Mouse (Mus musculus): Measurements from ENCODE around the gene Prmt1. TPM values are rescaled to one million over a fixed set of nuclear protein-coding genes. Genes with fewer than 3 reads are reported as not detected.
A peak's percentile ranks its signal among the peaks of the same experiment; 100 is the strongest.

Prmt1 gene
- polyA plus RNA-seq, 1 experiment from 2014 or later = 301 TPM

- Histone ChIP-seq H3K4me1 (replicated peaks; ENCODE audit: control insufficient read depth, insufficient read depth, low read length) (no peaks in the 10 kb centered on the region), H3K36me3 (ENCODE audit: control insufficient read depth, insufficient read depth, low read length) (no peaks in the 10 kb centered on the region), H3K9ac (ENCODE audit: low read length) (no peak within 1 kb of the TSS), H3K4me3 (ENCODE audit: low read depth, low read length) (no peak within 1 kb of the TSS), H3K27ac (ENCODE audit: low read depth, low read length) (no peak within 1 kb of the TSS), H3K9me3 (ENCODE audit: control insufficient read depth, low read length) (no peaks in the 10 kb centered on the region), H3K27me3 (ENCODE audit: control insufficient read depth, insufficient read depth, low read length) (no peaks in the 10 kb centered on the region), H3K4me2 (ENCODE audit: low read depth, low read length, severe bottlenecking) (no peak within 1 kb of the TSS)
- DNase-seq (ENCODE audit: low spot score) (no peak), ATAC-seq (replicated peaks; ENCODE audit: low FRiP score) (no peak)
- WGBS = 74% methylated on average over 7 of the region's 7 CpGs
Observed at GRCm38 (mm10) chr7:44942904-44943303, 43.5 kb downstream of the Prmt1 start, which contains the start of gene Tsks. Gene Tsks (plus strand): TSS chr7:44943204.

GRCm38 (mm10) chr7:44938680-44939079, 47.7 kb downstream of the Prmt1 start:
- Histone ChIP-seq H3K9ac (ENCODE audit: low read length) (no peak overlapping the region), H3K4me2 (ENCODE audit: low read depth, low read length, severe bottlenecking) (no peak overlapping the region), H3K4me3 (ENCODE audit: low read depth, low read length) (no peak overlapping the region), H3K4me1 (replicated peaks; ENCODE audit: control insufficient read depth, insufficient read depth, low read length) (no peaks in the 10 kb centered on the region), H3K27ac (ENCODE audit: low read depth, low read length) (no peak overlapping the region), H3K9me3 (ENCODE audit: control insufficient read depth, low read length) (no peaks in the 10 kb centered on the region), H3K27me3 (ENCODE audit: control insufficient read depth, insufficient read depth, low read length) (no peaks in the 10 kb centered on the region), H3K36me3 (ENCODE audit: control insufficient read depth, insufficient read depth, low read length) (no peaks in the 10 kb centered on the region)
- WGBS = 97% methylated on average over 4 of the region's 4 CpGs
- no peak for ATAC-seq (replicated peaks; ENCODE audit: low FRiP score)
- no peak for DNase-seq (ENCODE audit: low spot score)

- ATAC-seq (replicated peaks; ENCODE audit: low FRiP score) (peak; percentile 99), DNase-seq (ENCODE audit: low spot score) (peak; percentile 100)
- H3K27me3 ChIP-seq (ENCODE audit: control insufficient read depth, insufficient read depth, low read length) = no peaks in the 10 kb centered on the region
- H3K4me3 ChIP-seq (ENCODE audit: low read depth, low read length) = peak within 1 kb of the TSS; percentile 97
- H3K4me2 ChIP-seq (ENCODE audit: low read depth, low read length, severe bottlenecking) = peak within 1 kb of the TSS; percentile 67
- no peaks in the 10 kb centered on the region; the same call in 1 of the 2 replicates for H3K36me3 ChIP-seq (ENCODE audit: control insufficient read depth, insufficient read depth, low read length)
- peak within 1 kb of the TSS; percentile 91 for H3K9ac ChIP-seq (ENCODE audit: low read length)
- peak within 1 kb of the TSS; percentile 90 for H3K27ac ChIP-seq (ENCODE audit: low read depth, low read length)
- WGBS = under 1% methylated on average over 83 of the region's 84 CpGs
- peaks cover 12% of the 10 kb centered on the region for H3K4me1 ChIP-seq (replicated peaks; ENCODE audit: control insufficient read depth, insufficient read depth, low read length)
- H3K9me3 ChIP-seq (ENCODE audit: control insufficient read depth, low read length) = no peaks in the 10 kb centered on the region
Observed at GRCm38 (mm10) chr7:44929204-44930151, 56.9 kb downstream of the Prmt1 start, which contains the start of gene Ap2a1. Gene Ap2a1 (minus strand): TSS chr7:44929496.

GRCm38 (mm10) chr7:44928570-44928969, 57.8 kb downstream of the Prmt1 start:
- ATAC-seq (replicated peaks; ENCODE audit: low FRiP score) = no peak
- WGBS = 0% methylated on average over 1 of the region's 1 CpGs
- no peaks in the 10 kb centered on the region; the same call in 1 of the 2 replicates for H3K36me3 ChIP-seq (ENCODE audit: control insufficient read depth, insufficient read depth, low read length)
- peak overlapping the region; percentile 97 for H3K4me3 ChIP-seq (ENCODE audit: low read depth, low read length)
- peak overlapping the region; percentile 62 for H3K4me2 ChIP-seq (ENCODE audit: low read depth, low read length, severe bottlenecking)
- DNase-seq (ENCODE audit: low spot score) = no peak
- no peaks in the 10 kb centered on the region for H3K27me3 ChIP-seq (ENCODE audit: control insufficient read depth, insufficient read depth, low read length)
- peaks cover 12% of the 10 kb centered on the region for H3K4me1 ChIP-seq (replicated peaks; ENCODE audit: control insufficient read depth, insufficient read depth, low read length)
- H3K9me3 ChIP-seq (ENCODE audit: control insufficient read depth, low read length) = no peaks in the 10 kb centered on the region
- peak overlapping the region; percentile 91 for H3K9ac ChIP-seq (ENCODE audit: low read length)
- H3K27ac ChIP-seq (ENCODE audit: low read depth, low read length) = no peak overlapping the region

Small RNAs within 50 kb of the gene (microRNA-seq; reads per million reads assigned to microRNA genes)
- not detected for gene Mir7054 (ENCODE audit: insufficient number of aligned reads)

Other genes with a start within 250 kb of the Prmt1 start
- 41.7 and 42.2 TPM in 2 replicates for gene Vrk3, start 238.2 kb downstream of the Prmt1 start, polyA plus RNA-seq (2014; fragmentation: Nextera tagmentation; extraction: Ambion mirVana)
- gene Zfp473, start 235.5 kb downstream of the Prmt1 start, polyA plus RNA-seq (2014; fragmentation: Nextera tagmentation; extraction: Ambion mirVana) = 3.9 and 4.4 TPM in 2 replicates
- 73.5 and 86.5 TPM in 2 replicates for gene Nup62, start 170.5 kb downstream of the Prmt1 start, polyA plus RNA-seq (2014; fragmentation: Nextera tagmentation; extraction: Ambion mirVana)
- gene Il4i1, start 170.2 kb downstream of the Prmt1 start, polyA plus RNA-seq (2014; fragmentation: Nextera tagmentation; extraction: Ambion mirVana) = 1.1 and 1.4 TPM in 2 replicates
- gene Atf5, start 169.9 kb downstream of the Prmt1 start, polyA plus RNA-seq (2014; fragmentation: Nextera tagmentation; extraction: Ambion mirVana) = 3.2 and 3.4 TPM in 2 replicates
- gene Akt1s1, start 137.6 kb downstream of the Prmt1 start, polyA plus RNA-seq (2014; fragmentation: Nextera tagmentation; extraction: Ambion mirVana) = 79.9 and 83.0 TPM in 2 replicates
- gene Tbc1d17, start 137.5 kb downstream of the Prmt1 start, polyA plus RNA-seq (2014; fragmentation: Nextera tagmentation; extraction: Ambion mirVana) = 67.6 and 69.9 TPM in 2 replicates
- gene Pnkp, start 129.4 kb downstream of the Prmt1 start, polyA plus RNA-seq (2014; fragmentation: Nextera tagmentation; extraction: Ambion mirVana) = 31.6 and 32.1 TPM in 2 replicates
- gene Ptov1, start 116.8 kb downstream of the Prmt1 start, polyA plus RNA-seq (2014; fragmentation: Nextera tagmentation; extraction: Ambion mirVana) = 454 and 526 TPM in 2 replicates
- 135 and 139 TPM in 2 replicates for gene Med25, start 93.9 kb downstream of the Prmt1 start, polyA plus RNA-seq (2014; fragmentation: Nextera tagmentation; extraction: Ambion mirVana)
- gene Fuz, start 90.5 kb downstream of the Prmt1 start, polyA plus RNA-seq (2014; fragmentation: Nextera tagmentation; extraction: Ambion mirVana) = 32.9 TPM in 2 replicates
- 88.8 and 93.4 TPM in 2 replicates for gene Ap2a1, start 57.1 kb downstream of the Prmt1 start, polyA plus RNA-seq (2014; fragmentation: Nextera tagmentation; extraction: Ambion mirVana)
- gene Tsks, start 43.4 kb downstream of the Prmt1 start, polyA plus RNA-seq (2014; fragmentation: Nextera tagmentation; extraction: Ambion mirVana) = 0.23 TPM in 1 of 2 replicates, not detected in the other
- 26.3 and 27.2 TPM in 2 replicates for gene Cpt1c, start 11.7 kb downstream of the Prmt1 start, polyA plus RNA-seq (2014; fragmentation: Nextera tagmentation; extraction: Ambion mirVana)
- gene Irf3, start 11.1 kb upstream of the Prmt1 start, polyA plus RNA-seq (2014; fragmentation: Nextera tagmentation; extraction: Ambion mirVana) = 75.3 and 86.0 TPM in 2 replicates
- gene Bcl2l12, start 12.1 kb upstream of the Prmt1 start, polyA plus RNA-seq (2014; fragmentation: Nextera tagmentation; extraction: Ambion mirVana) = 70.6 and 74.9 TPM in 2 replicates
- gene Scaf1, start 29.8 kb upstream of the Prmt1 start, polyA plus RNA-seq (2014; fragmentation: Nextera tagmentation; extraction: Ambion mirVana) = 59.9 and 60.2 TPM in 2 replicates
- 15.5 and 16.6 TPM in 2 replicates for gene Rras, start 31.4 kb upstream of the Prmt1 start, polyA plus RNA-seq (2014; fragmentation: Nextera tagmentation; extraction: Ambion mirVana)
- gene Prr12, start 66.3 kb upstream of the Prmt1 start, polyA plus RNA-seq (2014; fragmentation: Nextera tagmentation; extraction: Ambion mirVana) = 16.1 and 19.2 TPM in 2 replicates
- 52.6 and 64.0 TPM in 2 replicates for gene Nosip, start 75.9 kb upstream of the Prmt1 start, polyA plus RNA-seq (2014; fragmentation: Nextera tagmentation; extraction: Ambion mirVana)
- 14.2 and 18.4 TPM in 2 replicates for gene Prrg2, start 76.1 kb upstream of the Prmt1 start, polyA plus RNA-seq (2014; fragmentation: Nextera tagmentation; extraction: Ambion mirVana)
- 110 and 118 TPM in 2 replicates for gene Rcn3, start 105.7 kb upstream of the Prmt1 start, polyA plus RNA-seq (2014; fragmentation: Nextera tagmentation; extraction: Ambion mirVana)
- 7.1 and 7.3 TPM in 2 replicates for gene Fcgrt, start 117.3 kb upstream of the Prmt1 start, polyA plus RNA-seq (2014; fragmentation: Nextera tagmentation; extraction: Ambion mirVana)
- 1,418 and 1,481 TPM in 2 replicates for gene Rps11, start 137.9 kb upstream of the Prmt1 start, polyA plus RNA-seq (2014; fragmentation: Nextera tagmentation; extraction: Ambion mirVana)
- gene Rpl13a, start 142.2 kb upstream of the Prmt1 start, polyA plus RNA-seq (2014; fragmentation: Nextera tagmentation; extraction: Ambion mirVana) = 1,136 and 1,164 TPM in 2 replicates
- 0.45 and 0.55 TPM in 2 replicates for gene Gm45713, start 149.7 kb upstream of the Prmt1 start, polyA plus RNA-seq (2014; fragmentation: Nextera tagmentation; extraction: Ambion mirVana)
- gene Flt3l, start 149.9 kb upstream of the Prmt1 start, polyA plus RNA-seq (2014; fragmentation: Nextera tagmentation; extraction: Ambion mirVana) = 1.2 and 1.8 TPM in 2 replicates
- 95.9 and 110 TPM in 2 replicates for gene Pih1d1, start 167.7 kb upstream of the Prmt1 start, polyA plus RNA-seq (2014; fragmentation: Nextera tagmentation; extraction: Ambion mirVana)
- gene Aldh16a1, start 168.0 kb upstream of the Prmt1 start, polyA plus RNA-seq (2014; fragmentation: Nextera tagmentation; extraction: Ambion mirVana) = 44.0 and 44.1 TPM in 2 replicates
- 3.6 and 4.6 TPM in 2 replicates for gene Slc17a7, start 177.4 kb upstream of the Prmt1 start, polyA plus RNA-seq (2014; fragmentation: Nextera tagmentation; extraction: Ambion mirVana)
- gene Gfy, start 193.0 kb upstream of the Prmt1 start, polyA plus RNA-seq (2014; fragmentation: Nextera tagmentation; extraction: Ambion mirVana) = 0.13 and 0.33 TPM in 2 replicates
- not detected in 2 replicates for gene Pth2, start 194.4 kb upstream of the Prmt1 start, polyA plus RNA-seq (2014; fragmentation: Nextera tagmentation; extraction: Ambion mirVana)
- gene Ccdc155, start 218.3 kb upstream of the Prmt1 start, polyA plus RNA-seq (2014; fragmentation: Nextera tagmentation; extraction: Ambion mirVana) = 0.83 and 0.90 TPM in 2 replicates
- 0.48 TPM in 1 of 2 replicates, not detected in the other for gene Dkkl1, start 225.6 kb upstream of the Prmt1 start, polyA plus RNA-seq (2014; fragmentation: Nextera tagmentation; extraction: Ambion mirVana)
- 297 and 318 TPM in 2 replicates for gene Tead2, start 229.2 kb upstream of the Prmt1 start, polyA plus RNA-seq (2014; fragmentation: Nextera tagmentation; extraction: Ambion mirVana)